Mouse (Mus musculus): ENCODE measurements around the gene Trappc12.

Trappc12 gene

GRCm38 (mm10) chr12:28690730-28691129 is 59.5 kb downstream of the Trappc12 start:
- no peak for DNase-seq (ENCODE audit: extremely low spot score, low read depth, low spot score)

GRCm38 (mm10) chr12:28688996-28689395 is 61.3 kb downstream of the Trappc12 start:
- no peak for DNase-seq (ENCODE audit: extremely low spot score, low read depth, low spot score)

GRCm38 (mm10) chr12:28686199-28686879 is 63.9 kb downstream of the Trappc12 start:
- DNase-seq (ENCODE audit: extremely low spot score, low read depth, low spot score), result no peak

GRCm38 (mm10) chr12:28685771-28686170 is 64.5 kb downstream of the Trappc12 start:
- DNase-seq (ENCODE audit: extremely low spot score, low read depth, low spot score), result no peak

- DNase-seq (ENCODE audit: extremely low spot score, low read depth, low spot score), result no peak
Observed at GRCm38 (mm10) chr12:28684674-28685073, 65.6 kb downstream of the Trappc12 start.

- DNase-seq (ENCODE audit: extremely low spot score, low read depth, low spot score), result no peak
Observed at GRCm38 (mm10) chr12:28675925-28676209, 74.4 kb downstream of the Trappc12 start.

GRCm38 (mm10) chr12:28675121-28675924 is 74.9 kb downstream of the Trappc12 start, which contains the start of gene Adi1:
TSS of gene Adi1 (plus strand) at chr12:28675231.
- peak; percentile 22 for DNase-seq (ENCODE audit: extremely low spot score, low read depth, low spot score)

- no peak for DNase-seq (ENCODE audit: extremely low spot score, low read depth, low spot score)
Observed at GRCm38 (mm10) chr12:28674038-28674720, 76.1 kb downstream of the Trappc12 start.

GRCm38 (mm10) chr12:28667287-28667686 is 83.0 kb downstream of the Trappc12 start:
- DNase-seq (ENCODE audit: extremely low spot score, low read depth, low spot score), result no peak

- no peak for DNase-seq (ENCODE audit: extremely low spot score, low read depth, low spot score)
Observed at GRCm38 (mm10) chr12:28666734-28667133, 83.5 kb downstream of the Trappc12 start.

- no peak for DNase-seq (ENCODE audit: extremely low spot score, low read depth, low spot score)
Observed at GRCm38 (mm10) chr12:28662628-28663027, 87.6 kb downstream of the Trappc12 start.

- no peak for DNase-seq (ENCODE audit: extremely low spot score, low read depth, low spot score)
Observed at GRCm38 (mm10) chr12:28649141-28650110, 100.8 kb downstream of the Trappc12 start, which contains the start of gene Rnaseh1. TSS of gene Rnaseh1 (plus strand) at chr12:28649602.
